Mouse (Mus musculus) liver, embryonic 14.5 days (tissue): Measurements from ENCODE around the gene Spata5.

Experiments used
- CTCF ChIP-seq: IDR thresholded peaks from 2 replicates; pipeline ENCODE4 v1.5.1; 2016; ENCODE audit warnings: antibody characterized with exemption, low read depth, control low read depth
- EP300 ChIP-seq: IDR thresholded peaks from 2 replicates; pipeline ENCODE4 v1.6.1; 2016; ENCODE audit warnings: antibody characterized with exemption, low read depth

DNA sequence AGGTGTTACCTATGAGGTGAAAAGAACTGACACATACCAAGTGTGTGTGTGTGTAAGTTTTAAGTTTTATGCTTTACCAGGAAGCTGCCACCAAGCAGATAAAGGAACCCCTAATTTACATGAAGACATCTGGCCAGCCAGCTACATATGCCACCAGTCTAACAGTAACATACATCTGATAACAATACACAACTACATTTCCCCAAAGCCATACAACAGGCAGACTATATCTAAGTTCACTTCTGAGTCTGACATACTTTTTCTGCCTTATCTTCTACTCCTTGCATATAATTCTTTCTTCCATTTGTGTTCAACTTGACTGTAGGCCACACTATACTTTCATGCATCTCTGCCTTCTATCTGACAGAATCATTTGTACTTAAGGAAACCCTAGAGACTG is 112.4 kb downstream of the Spata5 start:
- TF ChIP-seq CTCF, result no peak
- peak; percentile 80 for TF ChIP-seq EP300
